Mouse (Mus musculus) embryonic facial prominence, embryonic 13.5 days (tissue): Measurements from ENCODE around the gene Nars2. TPM values are rescaled to one million over a fixed set of nuclear protein-coding genes. Genes with fewer than 3 reads are reported as not detected.

ENCODE experiments used
- ATAC-seq: fragments of 200-750 bp; cut with Nextera tagmentation; 2 replicates; pipeline ENCODE4 v1.8.0; 2017; ENCODE audit warnings: low read depth; ENCODE audit not compliant: insufficient number of reproducible peaks, insufficient read depth, low FRiP score, low TSS enrichment
- H3K27ac ChIP-seq: fragments of 300-500 bp; sonication (generic); 2 replicates; pipeline ENCODE4 v1.5.1; 2015; ENCODE audit warnings: moderate library complexity, mild to moderate bottlenecking, inconsistent platforms
- H3K27me3 ChIP-seq: fragments of 300-500 bp; sonication (generic); 2 replicates; pipeline ENCODE4 v1.6.1; 2015; ENCODE audit warnings: mild to moderate bottlenecking, inconsistent platforms
- H3K36me3 ChIP-seq: fragments of 300-500 bp; sonication (generic); 2 replicates; pipeline ENCODE4 v1.6.1; 2015; ENCODE audit warnings: mild to moderate bottlenecking, inconsistent platforms
- H3K4me1 ChIP-seq: fragments of 300-500 bp; sonication (generic); 2 replicates; pipeline ENCODE4 v1.6.1; 2015; ENCODE audit warnings: inconsistent platforms
- H3K4me2 ChIP-seq: fragments of 300-500 bp; sonication (generic); 2 replicates; pipeline ENCODE4 v1.6.1; 2015; ENCODE audit warnings: moderate library complexity, mild to moderate bottlenecking, inconsistent platforms
- H3K4me3 ChIP-seq: fragments of 300-500 bp; sonication (generic); 2 replicates; pipeline ENCODE4 v1.5.1; 2015; ENCODE audit warnings: mild to moderate bottlenecking, inconsistent platforms
- H3K9ac ChIP-seq: fragments of 300-500 bp; sonication (generic); 2 replicates; pipeline ENCODE4 v1.6.1; 2015; ENCODE audit warnings: mild to moderate bottlenecking, inconsistent platforms
- H3K9me3 ChIP-seq: fragments of 300-500 bp; sonication (generic); 2 replicates; pipeline ENCODE4 v1.6.1; 2016; ENCODE audit warnings: inconsistent platforms
- WGBS: fragments of 180-500 bp; shearing (Covaris S2); methylation state at CpG from one replicate; pipeline ENCODE4 v1.1.7; 2015; ENCODE audit warnings: mixed read lengths; 5-methylcytosine and 5-hydroxymethylcytosine counted together
- polyA plus RNA-seq: library from polyadenylated mRNA; unstranded; fragments of >200 nt; fragmentation: Nextera tagmentation; extraction: Ambion mirVana; gene quantifications from 2 replicates; pipeline ENCODE4 v1.2.1, GENCODE M21; 2015

Gene Nars2
- polyA plus RNA-seq, 1 experiment from 2014 or later: 26.6 TPM

DNA sequence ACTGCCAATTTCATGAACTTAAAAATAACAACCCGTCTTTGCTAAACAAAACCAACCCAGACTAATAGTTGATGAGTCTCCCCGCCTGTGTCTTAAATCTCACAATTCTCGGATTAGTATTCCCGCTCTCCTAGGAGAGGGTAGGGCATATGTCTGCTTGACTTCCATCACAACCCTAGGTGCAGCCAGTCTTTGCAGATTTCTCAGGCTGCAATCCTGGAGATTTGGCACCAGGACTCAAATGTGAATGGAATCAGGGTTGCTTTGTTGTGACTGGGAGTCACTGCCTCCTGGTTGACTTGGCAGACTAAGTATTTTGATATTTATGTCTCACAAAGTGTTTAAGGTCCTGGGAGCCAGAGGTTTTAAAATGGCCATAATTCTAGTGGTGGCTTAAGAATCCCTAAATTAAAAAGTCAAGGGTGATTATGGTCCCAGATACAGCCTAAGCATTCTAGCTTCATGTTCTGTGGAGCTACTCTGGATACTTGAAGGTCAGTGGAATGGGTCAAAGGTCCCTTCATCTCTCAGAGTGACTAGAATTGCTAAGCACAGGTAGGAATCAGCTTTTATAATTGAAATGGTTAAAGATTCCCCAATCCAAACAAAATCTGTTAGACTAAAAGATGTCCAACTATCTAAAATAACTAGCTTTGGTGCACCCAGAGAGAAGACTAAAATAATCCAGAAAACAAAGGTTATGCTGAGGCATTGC is 128.5 kb downstream of the Nars2 start:
- Histone ChIP-seq H3K9ac (no peak overlapping the region), H3K27ac (no peak overlapping the region), H3K27me3 (no peaks in the 10 kb centered on the region), H3K9me3 (no peaks in the 10 kb centered on the region), H3K4me1 (peaks cover 14% of the 10 kb centered on the region), H3K4me2 (peak overlapping the region; percentile 27; the same call in 1 of the 2 replicates), H3K4me3 (no peak overlapping the region), H3K36me3 (no peaks in the 10 kb centered on the region)
- WGBS: 49% methylated on average over 4 of the region's 4 CpGs
- ATAC-seq: no peak

GRCm38 (mm10) chr7:97080621-97081241 is 129.4 kb downstream of the Nars2 start:
- no peak for ATAC-seq
- H3K27me3 ChIP-seq: no peaks in the 10 kb centered on the region
- peak overlapping the region; percentile 89 for H3K4me2 ChIP-seq
- no peaks in the 10 kb centered on the region for H3K36me3 ChIP-seq
- no peak overlapping the region for H3K27ac ChIP-seq
- peak overlapping the region; percentile 87 for H3K9ac ChIP-seq
- peak overlapping the region; percentile 88 for H3K4me3 ChIP-seq
- H3K9me3 ChIP-seq: no peaks in the 10 kb centered on the region
- 19% methylated on average over 4 of the region's 4 CpGs for WGBS
- peaks cover 14% of the 10 kb centered on the region for H3K4me1 ChIP-seq

DNA sequence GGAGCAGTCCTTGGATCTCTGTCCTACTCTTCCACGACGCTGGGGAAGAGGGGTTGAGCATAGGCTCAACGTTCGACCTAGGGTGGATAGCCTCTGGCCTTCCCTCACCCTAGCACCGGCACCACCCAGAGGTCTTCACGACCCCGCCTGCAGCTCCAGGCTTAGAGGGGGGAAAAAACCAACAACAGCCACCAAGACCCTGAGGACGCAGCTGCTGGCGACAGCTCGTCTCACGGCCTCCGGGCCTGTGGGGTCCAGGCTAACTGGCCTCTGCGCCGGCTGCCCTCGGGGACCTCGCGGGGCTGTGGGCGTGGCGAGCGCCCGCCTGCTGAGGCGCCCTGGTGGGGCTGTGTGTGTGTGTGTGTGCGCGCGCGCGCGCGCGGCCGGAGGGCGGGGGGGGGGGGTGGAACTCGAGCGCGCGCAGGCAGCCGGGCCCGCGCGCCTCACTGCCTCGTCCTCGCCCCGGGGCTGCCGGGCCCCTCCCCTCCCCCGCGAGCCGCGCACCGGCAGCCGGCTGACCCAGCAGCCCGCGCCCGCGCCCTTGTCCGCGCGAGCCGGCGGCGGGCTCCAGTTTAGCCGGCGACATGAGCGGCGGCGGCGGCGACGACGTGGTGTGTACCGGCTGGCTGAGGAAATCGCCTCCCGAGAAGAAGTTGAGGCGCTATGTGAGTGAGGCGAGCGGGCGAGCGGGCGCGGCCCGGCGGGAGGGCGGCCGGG is 130.1 kb downstream of the Nars2 start, which contains the start of gene Gab2:
TSS of gene Gab2 (plus strand) at position 345 of the 717 bp plus-strand sequence.
- no peaks in the 10 kb centered on the region for H3K36me3 ChIP-seq
- H3K4me1 ChIP-seq: peaks cover 14% of the 10 kb centered on the region
- H3K9ac ChIP-seq: peak within 1 kb of the TSS; percentile 87
- H3K9me3 ChIP-seq: no peaks in the 10 kb centered on the region
- WGBS: under 1% methylated on average over 43 of the region's 83 CpGs
- ATAC-seq: peak; percentile 85
- no peaks in the 10 kb centered on the region for H3K27me3 ChIP-seq
- H3K27ac ChIP-seq: peak within 1 kb of the TSS; percentile 77
- peak within 1 kb of the TSS; percentile 88 for H3K4me3 ChIP-seq
- peak within 1 kb of the TSS; percentile 89 for H3K4me2 ChIP-seq

DNA sequence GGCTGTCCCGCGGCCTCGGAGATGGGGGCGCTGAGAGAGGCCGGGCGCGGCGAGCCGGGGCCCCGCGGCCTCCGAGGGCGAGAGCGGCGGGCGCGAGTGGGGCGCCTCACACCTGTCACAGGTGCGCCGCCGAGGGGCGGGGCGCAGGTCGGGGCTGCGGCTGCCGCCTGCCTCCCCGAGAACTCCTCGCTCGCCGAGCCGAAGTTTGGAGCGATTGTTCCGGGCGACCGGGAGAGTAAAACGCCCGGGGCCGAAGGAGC is 130.6 kb downstream of the Nars2 start:
- no peaks in the 10 kb centered on the region for H3K36me3 ChIP-seq
- WGBS: under 1% methylated on average over 36 of the region's 38 CpGs
- no peaks in the 10 kb centered on the region for H3K27me3 ChIP-seq
- peak; percentile 75; the same call in 1 of the 2 replicates for ATAC-seq
- H3K27ac ChIP-seq: peak overlapping the region; percentile 77; the same call in 1 of the 2 replicates
- no peaks in the 10 kb centered on the region for H3K9me3 ChIP-seq
- H3K4me3 ChIP-seq: peak overlapping the region; percentile 88
- peak overlapping the region; percentile 89 for H3K4me2 ChIP-seq
- peak overlapping the region; percentile 87 for H3K9ac ChIP-seq
- H3K4me1 ChIP-seq: peaks cover 14% of the 10 kb centered on the region

DNA sequence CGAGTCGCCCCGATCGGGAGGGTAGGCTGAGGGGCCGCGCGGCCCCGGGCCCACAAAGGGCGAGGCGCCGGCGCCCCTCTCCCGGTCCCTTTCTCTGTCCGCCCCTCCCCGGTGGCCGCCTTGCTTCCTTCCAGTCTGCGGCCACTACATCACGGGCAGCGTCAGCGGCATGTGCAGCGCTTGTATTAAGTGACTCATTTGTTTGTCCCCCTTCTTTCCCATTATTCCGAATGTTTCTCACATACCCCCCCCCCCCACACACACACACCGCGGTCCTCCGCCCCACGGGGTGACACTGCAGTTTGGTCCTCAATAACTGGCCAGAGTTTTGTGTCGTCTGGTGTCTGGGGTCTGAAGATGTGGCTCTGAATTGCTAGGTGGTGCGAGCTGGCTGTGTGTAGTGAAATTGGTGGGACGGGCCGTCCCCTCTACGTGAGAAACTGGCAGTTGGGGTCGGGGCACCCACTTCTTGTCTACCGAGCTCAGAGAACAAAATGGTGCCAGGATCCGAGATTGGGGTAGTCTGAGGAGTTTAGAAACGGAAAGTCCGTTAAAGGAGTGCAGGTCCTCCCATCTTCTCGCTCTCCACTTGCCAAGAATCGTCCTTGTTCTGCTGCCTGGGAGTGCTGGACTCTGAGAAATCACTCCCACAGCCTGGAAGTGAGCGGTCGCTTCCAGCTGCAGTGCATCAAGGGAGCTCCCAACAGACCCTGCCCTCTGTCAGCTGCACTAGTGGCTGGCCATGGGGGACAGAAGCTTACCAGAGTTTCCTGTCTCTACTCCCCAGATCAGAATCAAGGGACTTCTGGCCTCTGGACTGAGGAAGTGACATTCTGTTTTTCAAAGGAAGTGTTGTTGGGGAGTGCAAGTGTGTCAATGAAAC is 131.2 kb downstream of the Nars2 start:
- Histone ChIP-seq H3K27me3 (no peaks in the 10 kb centered on the region), H3K4me1 (peaks cover 14% of the 10 kb centered on the region), H3K4me2 (peak overlapping the region; percentile 89), H3K27ac (peak overlapping the region; percentile 77; the same call in 1 of the 2 replicates), H3K36me3 (no peaks in the 10 kb centered on the region), H3K9ac (peak overlapping the region; percentile 87), H3K4me3 (peak overlapping the region; percentile 88), H3K9me3 (no peaks in the 10 kb centered on the region)
- WGBS: 1% methylated on average over 40 of the region's 40 CpGs
- ATAC-seq: no peak

GRCm38 (mm10) chr7:97083579-97083978 is 132.3 kb downstream of the Nars2 start:
- 82% methylated on average over 9 of the region's 9 CpGs for WGBS
- H3K36me3 ChIP-seq: no peaks in the 10 kb centered on the region
- no peak for ATAC-seq

DNA sequence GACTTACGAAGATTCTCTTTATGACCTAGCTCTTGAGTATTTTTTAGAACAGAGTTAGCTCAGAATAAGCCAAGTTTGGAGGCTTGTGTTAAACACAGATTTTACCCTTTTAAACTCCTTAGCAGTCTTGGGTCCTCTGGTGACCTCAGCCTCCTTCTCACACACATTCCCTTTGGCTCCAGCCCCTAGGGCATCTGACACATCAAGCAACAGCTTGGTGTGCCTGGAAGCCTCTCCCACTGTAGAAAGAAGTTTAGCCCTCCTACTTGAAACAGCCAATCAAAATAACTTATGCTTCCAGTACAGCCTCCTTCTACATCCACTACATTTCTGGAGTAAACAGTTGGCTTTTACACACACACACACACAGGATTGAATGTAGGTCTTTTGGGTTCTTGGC is 132.9 kb downstream of the Nars2 start:
- no peak for ATAC-seq
- 96% methylated on average over 1 of the region's 1 CpGs for WGBS
- H3K9ac ChIP-seq: no peak overlapping the region
- no peaks in the 10 kb centered on the region for H3K27me3 ChIP-seq
- no peak overlapping the region for H3K27ac ChIP-seq
- H3K4me3 ChIP-seq: no peak overlapping the region
- peaks cover 12% of the 10 kb centered on the region for H3K4me1 ChIP-seq
- no peak overlapping the region for H3K4me2 ChIP-seq
- no peaks in the 10 kb centered on the region for H3K36me3 ChIP-seq
- no peaks in the 10 kb centered on the region for H3K9me3 ChIP-seq

More at GRCm38 (mm10) chr7:97083579-97083978, 132.3 kb downstream of the Nars2 start:
- Histone ChIP-seq H3K27me3 (no peaks in the 10 kb centered on the region), H3K9ac (no peak overlapping the region), H3K4me1 (peaks cover 14% of the 10 kb centered on the region), H3K9me3 (no peaks in the 10 kb centered on the region), H3K4me3 (no peak overlapping the region), H3K4me2 (0 out of 2 replicates have a peak overlapping the region, but pooled peaks have one; percentile 89), H3K27ac (no peak overlapping the region)

DNA sequence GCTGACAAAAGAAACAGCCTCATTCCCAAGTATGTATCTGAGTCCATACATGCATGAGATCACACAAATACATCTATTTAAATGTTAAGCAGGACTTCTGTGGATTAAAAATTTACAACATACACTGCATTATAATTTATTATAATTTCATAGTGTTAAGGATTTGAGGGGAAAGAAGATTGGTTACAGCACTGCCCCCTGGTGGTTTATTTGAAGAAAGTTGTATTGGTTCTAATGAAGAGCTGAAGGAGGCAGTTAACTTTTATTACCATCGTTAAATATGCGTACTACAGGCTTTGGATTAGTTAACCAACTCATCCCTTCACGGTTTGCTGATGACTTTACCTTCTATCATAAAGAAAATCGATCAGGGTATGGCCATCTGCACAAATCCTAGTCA is 134.0 kb downstream of the Nars2 start:
- Histone ChIP-seq H3K4me3 (no peak overlapping the region), H3K4me1 (peaks cover 9% of the 10 kb centered on the region), H3K9me3 (no peaks in the 10 kb centered on the region), H3K9ac (no peak overlapping the region), H3K36me3 (no peaks in the 10 kb centered on the region), H3K27me3 (no peaks in the 10 kb centered on the region), H3K4me2 (no peak overlapping the region), H3K27ac (no peak overlapping the region)
- WGBS: 18% methylated on average over 4 of the region's 4 CpGs
- ATAC-seq: no peak

DNA sequence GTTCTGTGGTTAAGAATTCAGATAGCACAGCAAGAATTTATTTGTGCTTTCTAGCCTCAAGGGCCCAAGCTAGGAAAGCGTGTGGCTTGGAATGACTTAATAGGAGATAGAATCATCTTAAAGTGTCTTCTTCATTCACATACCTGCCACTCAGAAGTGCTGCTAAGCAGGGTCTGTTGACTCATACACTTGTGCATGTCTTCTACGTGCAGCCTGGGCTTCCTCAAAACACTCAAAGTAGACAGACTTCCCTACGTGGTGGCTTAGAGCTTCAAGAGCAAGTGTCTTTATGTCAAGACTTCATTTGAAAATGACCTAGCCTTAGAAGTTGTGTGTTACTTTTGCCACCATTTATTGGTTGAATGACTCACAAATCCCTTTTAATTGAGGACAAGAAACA is 142.9 kb downstream of the Nars2 start:
- H3K9ac ChIP-seq: no peak overlapping the region
- H3K27me3 ChIP-seq: no peaks in the 10 kb centered on the region
- H3K4me1 ChIP-seq: no peaks in the 10 kb centered on the region
- no peak for ATAC-seq
- no peak overlapping the region for H3K4me2 ChIP-seq
- H3K4me3 ChIP-seq: no peak overlapping the region
- WGBS: 76% methylated on average over 3 of the region's 3 CpGs
- H3K9me3 ChIP-seq: no peaks in the 10 kb centered on the region
- no peaks in the 10 kb centered on the region for H3K36me3 ChIP-seq
- H3K27ac ChIP-seq: no peak overlapping the region

DNA sequence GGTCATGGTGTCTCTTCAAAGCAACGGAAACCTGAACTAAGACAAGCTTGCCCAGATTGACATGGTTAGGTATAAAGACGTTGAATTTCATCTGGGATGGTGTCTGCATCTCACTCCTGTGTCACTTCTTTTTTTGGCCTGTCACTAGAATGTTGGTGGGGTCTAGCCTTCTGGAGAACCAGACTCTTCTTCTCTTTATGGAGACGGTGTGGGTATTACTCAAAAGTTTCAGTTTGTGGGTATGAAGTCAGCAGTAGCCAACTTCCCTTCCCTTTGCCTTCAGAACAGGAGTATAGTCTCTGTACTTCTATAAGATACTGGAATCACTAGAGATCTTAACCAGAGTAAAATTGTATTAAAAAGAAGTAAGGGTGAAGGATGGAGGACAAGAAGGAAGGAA is 156.8 kb downstream of the Nars2 start:
- H3K4me3 ChIP-seq: no peak overlapping the region
- no peak overlapping the region for H3K27ac ChIP-seq
- no peaks in the 10 kb centered on the region for H3K27me3 ChIP-seq
- H3K9me3 ChIP-seq: no peaks in the 10 kb centered on the region
- no peaks in the 10 kb centered on the region for H3K4me1 ChIP-seq
- no peaks in the 10 kb centered on the region for H3K36me3 ChIP-seq
- ATAC-seq: no peak
- WGBS: 90% methylated on average over 3 of the region's 3 CpGs
- no peak overlapping the region for H3K4me2 ChIP-seq
- no peak overlapping the region for H3K9ac ChIP-seq
